Mouse (Mus musculus) thymus, postnatal 4 days (tissue): ENCODE measurements around the gene Sntg2.

Experiments used
- DNase-seq: peaks from one replicate; pipeline ENCODE4 v3.0.0; 2021

The Sntg2 gene

GRCm38 (mm10) chr12:30272242-30272985 lies 100.8 kb downstream of the Sntg2 start:
- DNase-seq: no peak

DNA sequence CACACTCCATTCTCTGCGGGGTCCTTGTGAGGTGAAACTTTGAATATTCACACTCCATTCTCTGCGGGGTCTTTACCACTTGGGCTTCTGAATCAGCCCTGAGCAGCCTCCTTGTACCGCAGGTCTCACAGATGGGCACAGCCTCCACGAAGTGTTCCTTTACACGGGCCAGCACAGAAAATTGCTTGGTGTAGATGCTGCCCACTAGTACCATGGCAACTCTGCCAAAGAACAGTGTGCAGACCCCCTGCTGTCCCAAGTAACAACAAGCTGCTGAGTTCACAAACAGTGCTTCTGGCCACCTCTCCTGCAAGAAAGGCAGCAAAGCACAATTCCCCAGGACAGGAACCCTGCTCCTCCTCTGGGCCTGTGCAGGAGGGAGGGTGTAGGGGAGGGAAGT lies 109.0 kb downstream of the Sntg2 start:
- DNase-seq: no peak

GRCm38 (mm10) chr12:30261187-30261586 lies 112.0 kb downstream of the Sntg2 start:
- DNase-seq: no peak

- DNase-seq: no peak
Measured at GRCm38 (mm10) chr12:30258641-30259040, 114.5 kb downstream of the Sntg2 start.

DNA sequence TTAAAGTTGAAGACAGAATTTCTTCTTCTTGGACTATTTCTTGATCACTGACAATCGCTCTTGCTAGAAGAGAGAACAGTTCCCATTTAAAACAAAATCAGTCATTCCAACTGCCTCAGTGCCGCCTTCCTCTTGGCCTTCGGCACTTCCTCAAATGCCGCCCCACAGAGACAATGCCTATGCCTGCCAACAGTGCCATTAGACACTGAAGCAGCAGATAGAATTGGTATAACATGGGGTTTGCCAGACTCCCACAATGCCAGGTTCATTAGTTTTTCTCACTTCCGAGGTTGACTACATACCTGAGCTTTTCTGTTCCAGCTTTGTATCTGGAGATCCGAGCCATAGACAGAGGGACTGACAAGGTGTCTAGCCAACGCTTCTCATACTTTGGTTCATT lies 115.5 kb downstream of the Sntg2 start:
- no peak for DNase-seq

DNA sequence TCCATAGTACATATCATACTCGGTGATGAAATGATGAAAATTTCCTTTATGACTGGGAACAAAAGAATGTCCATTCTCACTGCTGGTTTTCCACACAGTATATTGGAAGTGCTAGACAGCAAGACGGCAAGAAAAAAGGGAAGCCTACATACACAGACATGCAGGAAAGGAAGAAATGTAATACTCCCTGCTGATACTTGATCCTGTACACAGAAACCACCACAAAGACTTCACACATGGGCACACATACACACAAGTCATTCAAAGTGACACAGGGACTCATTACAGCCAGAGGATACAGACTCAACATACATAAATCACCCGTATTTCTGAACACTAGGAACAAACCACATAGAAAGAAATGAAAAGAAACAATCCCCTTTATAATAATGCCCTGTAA lies 117.0 kb downstream of the Sntg2 start:
- DNase-seq: no peak

DNA sequence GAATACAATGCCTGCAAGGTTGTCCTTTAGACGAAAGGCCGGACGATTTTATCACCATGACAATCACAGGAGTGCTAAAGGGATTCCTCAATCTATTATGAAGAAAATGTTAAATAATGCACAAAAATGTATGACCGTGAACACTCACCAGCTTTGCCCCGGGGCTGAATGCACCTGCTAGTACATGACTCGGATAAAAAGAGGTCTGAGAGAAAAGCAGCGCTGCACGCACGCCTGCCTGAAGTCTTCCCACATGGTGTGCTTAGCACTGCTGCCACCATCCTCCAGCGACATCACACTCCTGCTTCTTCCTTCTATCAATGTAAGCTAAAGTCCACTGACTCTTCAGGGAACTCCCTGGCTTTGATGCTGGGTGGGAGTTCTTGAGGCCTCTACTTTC lies 118.6 kb downstream of the Sntg2 start:
- DNase-seq: no peak

GRCm38 (mm10) chr12:30252381-30252780 lies 120.8 kb downstream of the Sntg2 start:
- DNase-seq: no peak

GRCm38 (mm10) chr12:30251283-30251829 lies 121.8 kb downstream of the Sntg2 start:
- no peak for DNase-seq

- no peak for DNase-seq
Measured at GRCm38 (mm10) chr12:30249068-30249467, 124.1 kb downstream of the Sntg2 start.

DNA sequence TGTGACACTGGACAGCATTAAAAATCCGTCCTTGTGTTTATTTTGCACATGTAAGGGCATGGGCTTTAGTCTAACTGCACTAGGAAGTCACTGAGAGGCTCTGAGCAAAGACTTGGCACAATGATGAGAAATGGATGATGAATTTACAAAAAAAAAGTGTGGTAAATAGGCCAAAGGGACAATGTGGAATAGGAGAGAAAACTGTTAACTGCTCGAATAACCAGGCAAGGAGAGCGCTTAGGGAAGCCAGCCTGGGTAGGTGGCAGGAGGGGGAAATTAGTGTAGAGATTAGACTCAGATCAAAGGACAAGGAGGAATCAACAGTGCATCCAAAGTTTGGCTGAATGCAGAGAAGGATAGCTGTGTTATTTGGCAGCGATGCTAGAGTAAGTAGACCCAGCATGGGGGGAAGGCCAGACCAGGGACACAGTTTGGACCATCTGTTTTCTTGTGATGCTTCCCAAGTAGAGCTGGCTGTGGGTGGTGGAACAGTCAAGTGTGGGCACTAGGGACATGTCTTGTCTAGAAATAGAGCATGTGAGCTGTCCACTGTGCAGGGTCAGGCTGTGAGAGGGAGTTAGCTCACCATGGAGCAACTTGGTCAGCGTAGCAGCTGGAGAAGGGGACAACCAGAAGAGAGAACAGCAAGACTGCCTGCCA lies 126.8 kb downstream of the Sntg2 start:
- no peak for DNase-seq

- DNase-seq: no peak
Measured at GRCm38 (mm10) chr12:30244194-30244593, 129.0 kb downstream of the Sntg2 start.

GRCm38 (mm10) chr12:30240891-30241290 lies 132.3 kb downstream of the Sntg2 start:
- DNase-seq: no peak

- no peak for DNase-seq
Measured at GRCm38 (mm10) chr12:30234940-30235339, 138.2 kb downstream of the Sntg2 start.

DNA sequence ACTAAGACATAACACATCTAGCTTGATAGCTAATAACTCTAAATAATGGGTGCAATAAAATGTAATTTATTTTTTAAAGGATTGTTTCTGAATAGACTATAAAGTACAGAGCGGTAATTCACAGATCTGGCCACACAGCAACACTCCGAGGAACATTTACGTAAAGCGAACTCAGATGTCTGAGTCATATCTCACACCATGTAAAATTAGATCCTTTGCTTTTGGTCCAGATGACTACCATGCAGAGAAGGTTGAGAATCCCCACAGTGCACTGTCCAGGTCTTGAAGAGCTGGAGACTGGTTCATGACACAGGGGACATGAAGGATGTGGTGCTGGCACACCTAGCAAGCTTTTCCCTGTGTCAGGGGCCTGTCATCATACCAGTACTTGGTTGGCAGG lies 145.2 kb downstream of the Sntg2 start:
- no peak for DNase-seq

DNA sequence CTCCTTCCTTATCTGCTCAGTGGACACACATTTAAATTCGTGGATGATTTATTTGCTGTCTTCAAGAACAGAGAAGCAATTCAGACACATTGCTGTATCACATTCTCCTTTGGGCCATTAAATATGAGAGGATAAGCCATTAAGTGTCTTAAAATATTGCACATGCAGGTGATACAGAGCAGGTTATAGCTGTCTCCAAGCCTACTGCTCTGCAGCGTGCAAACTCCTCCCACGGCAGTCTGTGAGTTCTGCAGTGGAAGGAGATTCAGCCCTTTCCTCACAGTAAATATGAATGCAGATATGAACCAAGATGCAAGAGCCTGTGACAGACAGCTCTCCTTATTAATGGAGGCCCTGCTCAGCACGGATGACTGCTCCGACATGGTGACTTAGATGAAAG lies 146.9 kb downstream of the Sntg2 start:
- no peak for DNase-seq

DNA sequence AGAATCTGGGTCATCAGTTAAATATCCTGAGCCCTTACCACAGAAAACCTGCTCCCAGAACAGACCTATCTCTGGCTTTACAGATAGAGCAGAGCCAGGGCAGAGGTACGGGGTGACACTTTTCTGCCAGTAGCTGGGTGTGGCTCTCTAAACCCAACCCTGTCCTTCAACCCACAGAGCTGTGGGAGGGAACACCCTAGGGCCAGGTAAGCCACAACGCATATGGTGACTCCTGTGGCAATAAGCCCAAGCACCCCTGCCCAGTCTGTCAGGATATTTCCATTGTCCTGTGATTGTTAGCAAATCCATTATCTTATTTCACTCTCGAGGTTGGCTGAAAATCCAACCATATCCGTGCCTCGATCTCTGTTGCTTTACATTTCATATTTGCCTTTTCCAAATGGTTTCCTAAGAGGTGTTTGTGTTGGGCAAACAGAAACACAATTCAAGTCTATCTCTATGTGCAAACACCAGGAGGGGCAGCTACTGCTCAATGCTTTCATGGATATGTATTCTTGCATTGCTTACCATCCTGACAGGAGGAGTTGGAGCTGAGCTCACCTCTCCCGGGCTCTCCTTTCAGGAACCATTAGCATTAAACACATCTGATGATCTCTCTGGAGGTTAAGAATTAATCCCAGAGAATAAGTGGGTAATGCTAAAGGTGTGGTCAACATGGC lies 156.3 kb downstream of the Sntg2 start:
- no peak for DNase-seq

DNA sequence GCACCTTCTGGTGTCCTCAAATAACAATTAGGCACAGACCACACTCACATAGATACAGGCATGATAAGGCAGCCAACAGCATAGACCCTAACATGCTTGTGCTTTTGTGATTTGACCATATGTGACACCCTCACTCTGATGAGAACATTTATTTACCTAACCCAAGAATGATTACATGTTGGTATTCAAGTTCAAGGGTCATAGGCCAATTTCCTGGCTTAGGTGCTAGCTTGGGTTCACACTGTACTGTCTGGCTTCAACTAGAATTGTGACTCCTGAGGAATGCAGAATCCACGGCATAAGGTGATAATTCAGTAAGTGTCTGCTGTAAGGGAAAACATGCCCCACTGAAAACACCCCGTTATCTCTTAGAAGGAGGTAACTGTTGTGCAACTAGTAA lies 158.4 kb downstream of the Sntg2 start:
- no peak for DNase-seq

DNA sequence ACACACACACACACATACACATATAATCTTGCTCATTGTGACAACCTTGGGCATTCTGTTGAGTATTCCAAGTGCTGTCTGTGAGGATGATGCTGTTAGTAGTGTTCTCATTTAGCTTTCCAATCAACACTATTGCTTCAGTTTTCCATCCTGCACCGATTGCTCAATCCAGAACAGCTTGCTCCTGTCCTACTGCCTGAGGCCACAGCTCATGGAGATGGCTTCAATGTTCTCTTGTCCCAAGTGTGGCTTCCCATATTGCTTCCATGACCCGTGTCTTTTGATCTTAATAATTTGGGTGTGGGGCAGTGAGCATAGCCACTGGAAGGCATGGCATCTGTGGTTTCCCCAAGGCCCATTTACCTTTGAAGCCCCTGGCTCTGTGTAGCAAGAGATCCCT lies 162.8 kb downstream of the Sntg2 start:
- no peak for DNase-seq

DNA sequence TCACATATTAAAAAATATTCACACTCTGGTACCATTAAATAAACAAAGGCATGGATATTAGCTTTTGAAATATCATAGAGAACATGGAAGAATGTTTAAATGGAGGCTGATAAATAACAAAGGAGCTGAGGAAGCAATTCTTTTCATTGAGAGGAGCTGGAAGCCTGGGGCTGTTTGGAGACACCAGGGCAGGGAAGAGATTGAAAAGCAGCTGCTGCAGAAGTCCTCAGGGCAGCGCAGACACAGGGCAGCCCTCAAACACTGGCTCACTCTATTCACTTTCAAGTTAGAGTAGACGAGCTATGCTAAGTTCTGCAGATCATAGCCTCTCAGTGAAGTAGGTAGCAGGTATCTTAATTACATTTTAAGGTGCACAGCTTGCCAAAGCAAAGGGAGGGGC lies 164.6 kb downstream of the Sntg2 start:
- DNase-seq: no peak

- no peak for DNase-seq
Measured at GRCm38 (mm10) chr12:30208087-30208486, 165.1 kb downstream of the Sntg2 start.

GRCm38 (mm10) chr12:30204457-30204856 lies 168.7 kb downstream of the Sntg2 start:
- no peak for DNase-seq

- no peak for DNase-seq
Measured at GRCm38 (mm10) chr12:30202763-30203162, 170.4 kb downstream of the Sntg2 start.

DNA sequence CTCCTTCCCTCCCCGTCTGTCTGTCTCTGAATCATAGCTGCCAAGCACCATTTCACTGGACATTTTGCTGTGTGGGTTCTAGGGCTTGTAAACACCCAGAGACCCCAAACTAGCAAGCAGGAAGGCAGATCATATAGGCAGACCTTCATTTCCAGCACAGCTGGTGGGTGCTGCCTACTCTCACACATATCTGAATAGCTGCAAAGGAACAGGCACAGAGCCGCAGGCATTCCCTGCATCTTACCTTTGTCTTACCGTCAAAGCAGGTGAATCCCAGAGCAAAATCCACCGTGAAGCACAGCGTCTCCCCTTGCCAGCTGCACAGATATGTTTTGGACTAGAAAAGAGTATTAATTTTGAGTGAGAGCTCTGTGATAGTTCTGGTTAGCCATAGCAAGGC lies 172.1 kb downstream of the Sntg2 start:
- DNase-seq: no peak
